Comparison of ENCODE assay signal across 30 mouse cellular contexts in genomic region chr4:104604298-104604697, GRCm38 (mm10).
"Had no signal": no experiment of that assay in that cellular context is flagged by ENCODE, and none has a peak within 500 bp of the region (broad histone marks: within the 10 kb centered on the region; RNA-seq: fewer than 3 reads in every experiment).

No protein-coding gene starts in this region.

- H3K9ac ChIP-seq: heart, embryonic 12.5 days; heart, embryonic 13.5 days; heart, embryonic 15.5 days; hindbrain, embryonic 12.5 days; hindbrain, embryonic 13.5 days; hindbrain, embryonic 14.5 days; hindbrain, embryonic 15.5 days; intestine, embryonic 15.5 days; kidney, embryonic 15.5 days had no signal

- H3K27me3 ChIP-seq: heart, embryonic 12.5 days; heart, embryonic 13.5 days; heart, embryonic 15.5 days; hindbrain, embryonic 12.5 days; hindbrain, embryonic 13.5 days; hindbrain, embryonic 15.5 days; intestine, embryonic 15.5 days; kidney, embryonic 15.5 days had no signal

- H3K4me1 ChIP-seq: heart, embryonic 12.5 days; heart, embryonic 15.5 days; intestine, embryonic 15.5 days had no signal

- H3K9me3 ChIP-seq: heart, embryonic 12.5 days; heart, embryonic 13.5 days; heart, embryonic 15.5 days; hindbrain, embryonic 10.5 days; hindbrain, embryonic 12.5 days; hindbrain, embryonic 13.5 days; hindbrain, embryonic 15.5 days; intestine, embryonic 15.5 days; kidney, embryonic 15.5 days had no signal

- H3K27ac ChIP-seq: heart, embryonic 13.5 days; heart, embryonic 15.5 days; hindbrain, embryonic 12.5 days; hindbrain, embryonic 13.5 days; hindbrain, embryonic 14.5 days; hindbrain, embryonic 15.5 days; hindbrain, postnatal 0 days; intestine, embryonic 15.5 days; kidney, embryonic 15.5 days; kidney, postnatal 0 days; left cerebral cortex, adult 2 months had no signal

- H3K4me3 ChIP-seq: heart, embryonic 12.5 days; heart, embryonic 13.5 days; heart, embryonic 15.5 days; hindbrain, embryonic 10.5 days; hindbrain, embryonic 12.5 days; hindbrain, embryonic 13.5 days; hindbrain, embryonic 15.5 days; intestine, embryonic 15.5 days; kidney, embryonic 15.5 days; left cerebral cortex, adult 2 months had no signal

- H3K4me2 ChIP-seq: heart, embryonic 11.5 days; heart, embryonic 12.5 days; heart, embryonic 13.5 days; heart, embryonic 15.5 days; hindbrain, embryonic 12.5 days; hindbrain, embryonic 13.5 days; hindbrain, embryonic 14.5 days; hindbrain, embryonic 15.5 days; intestine, embryonic 15.5 days; kidney, embryonic 15.5 days had no signal

- DNase-seq: heart, postnatal 10 days; heart, postnatal 14 days; heart, postnatal 36 days; heart, postnatal 4 days; kidney, adult 11 months; kidney, adult 18-20 months; kidney, adult 2 months; kidney, adult 8-10 months; kidney, adult 9 months; kidney, postnatal 10 days; kidney, postnatal 14 days; kidney, postnatal 25 days; kidney, postnatal 36 days; kidney, postnatal 4 days; layer of hippocampus, adult 9-11 months; layer of hippocampus, postnatal 36 days had no signal

- H3K36me3 ChIP-seq: heart, embryonic 12.5 days; heart, embryonic 13.5 days; heart, embryonic 15.5 days; hindbrain, embryonic 10.5 days; hindbrain, embryonic 12.5 days; hindbrain, embryonic 13.5 days; hindbrain, embryonic 15.5 days; intestine, embryonic 15.5 days; kidney, embryonic 15.5 days had no signal
